Mouse (Mus musculus): ENCODE data around the gene Ckmt1. TPM values are rescaled to one million over a fixed set of nuclear protein-coding genes. Genes with fewer than 3 reads are reported as not detected.

Gene Ckmt1
- polyA plus RNA-seq (2012; rRNA removed) = 582 and 597 TPM in 2 replicates

DNA sequence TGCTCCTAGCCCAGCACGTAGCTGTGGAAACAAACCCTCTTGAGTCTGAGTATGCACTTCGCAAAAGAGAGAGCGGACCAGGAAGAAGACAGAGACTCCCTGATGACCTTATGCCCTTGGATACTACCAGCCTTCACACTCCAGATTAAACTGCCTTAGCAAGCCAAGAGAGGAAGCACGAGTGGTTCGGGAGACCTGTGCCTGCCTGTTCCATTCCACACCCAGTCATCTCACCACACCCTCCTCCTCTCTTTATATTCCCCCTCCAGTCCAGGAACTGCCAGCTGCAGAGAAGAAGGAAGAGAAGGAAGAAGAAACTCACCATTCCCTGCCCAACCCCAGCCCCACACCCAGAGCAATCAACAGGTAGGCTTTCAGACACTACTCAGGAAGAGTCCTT is at the start of gene Ckmt1:
Gene Ckmt1 (plus strand): TSS at position 221 of the 400 bp plus-strand sequence.

DNA sequence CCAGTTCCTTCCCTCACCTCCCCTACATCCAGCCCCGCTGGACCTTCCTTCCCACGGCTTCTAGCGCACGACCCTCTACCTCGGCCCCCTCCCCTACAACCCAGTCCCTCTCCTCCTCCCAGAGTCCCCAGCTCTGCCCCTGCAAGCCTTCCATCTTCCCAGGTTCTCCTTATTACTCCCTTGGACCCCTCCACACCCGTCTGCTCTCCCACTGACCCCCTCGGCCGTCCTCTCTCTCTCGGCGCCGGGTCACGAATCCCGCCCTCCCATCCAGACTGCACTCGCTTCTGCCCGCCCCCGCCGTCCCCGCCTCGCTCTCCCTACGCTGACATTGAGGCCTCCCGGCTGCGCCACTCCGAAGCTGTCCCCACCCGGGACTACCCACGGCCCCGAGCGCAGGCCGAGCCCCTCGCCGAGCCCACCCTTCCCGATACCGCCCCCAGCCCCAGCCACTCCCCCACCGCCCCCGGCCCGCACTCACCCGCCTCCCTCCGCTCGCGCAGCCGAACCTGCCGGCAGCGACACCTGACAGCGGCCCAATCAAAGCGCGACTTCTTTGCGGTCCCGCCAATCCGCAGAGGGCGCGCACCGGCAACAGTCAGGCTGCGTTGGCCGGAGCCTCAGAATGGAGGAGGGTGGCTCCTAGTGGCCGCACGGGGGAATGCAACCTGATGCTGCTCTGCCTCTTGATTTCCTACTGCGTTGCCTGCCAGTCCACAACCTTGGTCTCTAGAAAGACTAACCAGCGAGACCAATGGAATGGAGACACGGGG is 2.5 kb upstream of the Ckmt1 start, which contains the start of gene Ppip5k1:
Gene Ppip5k1 (minus strand): TSS at position 577 of the 773 bp plus-strand sequence.

GRCm38 (mm10) chr2:121386961-121387575 is 29.6 kb downstream of the Ckmt1 start, which contains the start of gene Strc:
TSS of gene Strc (minus strand) at chr2:121387168.

Other genes with a start within 250 kb of the Ckmt1 start
- gene Tgm7, start 247.9 kb upstream of the Ckmt1 start, polyA plus RNA-seq (2012; rRNA removed) = 0.03 TPM in 1 of 2 replicates, not detected in the other
- 1.00 and 1.4 TPM in 2 replicates for gene Adal, start 217.3 kb upstream of the Ckmt1 start, polyA plus RNA-seq (2012; rRNA removed)
- 6.1 and 8.3 TPM in 2 replicates for gene Lcmt2, start 217.1 kb upstream of the Ckmt1 start, polyA plus RNA-seq (2012; rRNA removed)
- gene Tubgcp4, start 187.1 kb upstream of the Ckmt1 start, polyA plus RNA-seq (2012; rRNA removed) = 8.8 and 11.5 TPM in 2 replicates
- gene Zscan29, start 186.6 kb upstream of the Ckmt1 start, polyA plus RNA-seq (2012; rRNA removed) = 0.63 and 0.77 TPM in 2 replicates
- 4.7 and 8.6 TPM in 2 replicates for gene Trp53bp1, start 86.3 kb upstream of the Ckmt1 start, polyA plus RNA-seq (2012; rRNA removed)
- 3.0 and 3.6 TPM in 2 replicates for gene Map1a, start 68.1 kb upstream of the Ckmt1 start, polyA plus RNA-seq (2012; rRNA removed)
- 12.6 and 17.1 TPM in 2 replicates for gene Ppip5k1, start 2.3 kb upstream of the Ckmt1 start, polyA plus RNA-seq (2012; rRNA removed)
- gene Strc, start 29.5 kb downstream of the Ckmt1 start, polyA plus RNA-seq (2012; rRNA removed) = 0.05 and 0.15 TPM in 2 replicates
- 494 and 1,371 TPM in 2 replicates for gene Pdia3, start 56.1 kb downstream of the Ckmt1 start, polyA plus RNA-seq (2012; rRNA removed)
- gene Catsper2, start 56.1 kb downstream of the Ckmt1 start, polyA plus RNA-seq (2012; rRNA removed) = 0.02 and 0.09 TPM in 2 replicates
- 1.6 and 2.4 TPM in 2 replicates for gene Ell3, start 86.6 kb downstream of the Ckmt1 start, polyA plus RNA-seq (2012; rRNA removed)
- 195 and 280 TPM in 2 replicates for gene Serf2, start 91.5 kb downstream of the Ckmt1 start, polyA plus RNA-seq (2012; rRNA removed)
- gene Hypk, start 95.6 kb downstream of the Ckmt1 start, polyA plus RNA-seq (2012; rRNA removed) = 1.3 and 1.6 TPM in 2 replicates
- gene Serinc4, start 99.1 kb downstream of the Ckmt1 start, polyA plus RNA-seq (2012; rRNA removed) = 0.05 and 0.16 TPM in 2 replicates
- gene Mfap1b, start 116.4 kb downstream of the Ckmt1 start, polyA plus RNA-seq (2012; rRNA removed) = 0.23 and 0.53 TPM in 2 replicates
- gene Mfap1a, start 149.0 kb downstream of the Ckmt1 start, polyA plus RNA-seq (2012; rRNA removed) = 0.05 and 0.35 TPM in 2 replicates
- gene Wdr76, start 149.0 kb downstream of the Ckmt1 start, polyA plus RNA-seq (2012; rRNA removed) = 0.32 and 0.76 TPM in 2 replicates

All from stomach, adult 2 months (tissue).